Mouse (Mus musculus) neutrophil, adult 83 days (primary cell): ENCODE measurements around the gene Sva. TPM values are rescaled to one million over a fixed set of nuclear protein-coding genes. Genes with fewer than 3 reads are reported as not detected.

ENCODE experiments used
- total RNA-seq, 2 experiments: library from RNA; stranded (reverse); gene quantifications; one replicate each; pipeline ENCODE4 v1.2.4; 2023

The Sva gene
- not detected for total RNA-seq

GRCm38 (mm10) chr6:42038094-42038493 lies at the start of gene Sva:
Sva (plus strand) TSS chr6:42038394.

Other genes starting within 250 kb of the Sva start
- gene Pip, start 190.9 kb upstream of the Sva start, total RNA-seq, result not detected
- gene Sval2, start 185.4 kb upstream of the Sva start, total RNA-seq, result not detected
- not detected for gene Sval1, start 86.8 kb upstream of the Sva start, total RNA-seq
- not detected for gene Sval3, start 70.3 kb upstream of the Sva start, total RNA-seq
- not detected for gene Tas2r139, start 102.5 kb downstream of the Sva start, total RNA-seq
- gene Tas2r144, start 176.9 kb downstream of the Sva start, total RNA-seq, result not detected
- gene Gstk1, start 207.5 kb downstream of the Sva start, total RNA-seq, result 1 to 10 TPM; 3.3 to 5.1 TPM
- gene Tmem139, start 223.6 kb downstream of the Sva start, total RNA-seq, result not detected
- 10 to 100 TPM; 59.8 to 66.3 TPM for gene Casp2, start 226.6 kb downstream of the Sva start, total RNA-seq
- gene Clcn1, start 248.3 kb downstream of the Sva start, total RNA-seq, result under 1 TPM; 0.15 TPM